Mouse (Mus musculus) kidney, adult 2 months (tissue): ENCODE results near the gene Cript. TPM values are rescaled to one million over a fixed set of nuclear protein-coding genes. Genes with fewer than 3 reads are reported as not detected.

ENCODE experiments used
- DNase-seq: peaks from one replicate; pipeline ENCODE4 v3.0.0; 2021
- H3K27ac ChIP-seq: fragments of 200-500 bp; 2 replicates; pipeline ENCODE4 v1.5.1; 2012; ENCODE audit warnings: low read depth, low read length, control low read depth, inconsistent platforms; ENCODE audit not compliant: insufficient read depth
- H3K27me3 ChIP-seq: fragments of 200-500 bp; replicated peaks from 2 replicates; pipeline ENCODE4 v1.6.1; 2012; ENCODE audit warnings: mild to moderate bottlenecking, moderate library complexity, low read length, inconsistent platforms; ENCODE audit not compliant: control insufficient read depth, insufficient read depth
- H3K36me3 ChIP-seq: fragments of 200-500 bp; 2 replicates; pipeline ENCODE4 v1.6.1; 2012; ENCODE audit warnings: mild to moderate bottlenecking, moderate library complexity, low read length, inconsistent platforms; ENCODE audit not compliant: control insufficient read depth, insufficient read depth
- H3K4me1 ChIP-seq: fragments of 200-500 bp; 2 replicates; pipeline ENCODE4 v1.6.1; 2011; ENCODE audit warnings: low read length; ENCODE audit not compliant: control insufficient read depth, insufficient read depth
- H3K4me3 ChIP-seq: fragments of 200-500 bp; 2 replicates; pipeline ENCODE4 v1.5.1; 2011; ENCODE audit warnings: mild to moderate bottlenecking, low read depth, low read length, control low read depth; ENCODE audit not compliant: insufficient read depth
- CTCF ChIP-seq: fragments of 200-500 bp; conservative IDR thresholded peaks from 2 replicates; pipeline ENCODE4 v1.5.1; 2011; ENCODE audit warnings: low read depth, mild to moderate bottlenecking, control low read depth, low read length, moderate library complexity, mixed read lengths; ENCODE audit not compliant: insufficient read depth, insufficient read length
- POLR2A ChIP-seq: fragments of 200-500 bp; IDR thresholded peaks from one replicate; pipeline ENCODE4 v1.6.1; 2011; ENCODE audit warnings: low read depth, low read length, control low read depth
- WGBS: fragments of 180-500 bp; shearing (Covaris S2); methylation state at CpG from one replicate; pipeline ENCODE4 v1.1.7; 2018; 5-methylcytosine and 5-hydroxymethylcytosine counted together
- polyA plus RNA-seq: library from polyadenylated mRNA; depleted of rRNA; stranded (reverse); fragments of >200 nt; gene quantifications from 2 replicates; pipeline ENCODE4 v1.2.3, GENCODE M21; 2012

Cript gene
- polyA plus RNA-seq, 1 experiment: 30.6 TPM

- Histone ChIP-seq H3K27ac (no peak overlapping the region), H3K36me3 (no peaks in the 10 kb centered on the region; the same call in 1 of the 2 replicates), H3K27me3 (no peaks in the 10 kb centered on the region), H3K4me1 (peaks cover 4% of the 10 kb centered on the region; the same call in 1 of the 2 replicates), H3K4me3 (peak overlapping the region; percentile 89)
- no peak for TF ChIP-seq POLR2A
- no peak for TF ChIP-seq CTCF
- peak; percentile 48 for DNase-seq
- 2% methylated on average over 55 of the region's 55 CpGs for WGBS
These were observed 683 bp upstream of the Cript start for GRCm38 (mm10) chr17:87024491-87025242.

DNA sequence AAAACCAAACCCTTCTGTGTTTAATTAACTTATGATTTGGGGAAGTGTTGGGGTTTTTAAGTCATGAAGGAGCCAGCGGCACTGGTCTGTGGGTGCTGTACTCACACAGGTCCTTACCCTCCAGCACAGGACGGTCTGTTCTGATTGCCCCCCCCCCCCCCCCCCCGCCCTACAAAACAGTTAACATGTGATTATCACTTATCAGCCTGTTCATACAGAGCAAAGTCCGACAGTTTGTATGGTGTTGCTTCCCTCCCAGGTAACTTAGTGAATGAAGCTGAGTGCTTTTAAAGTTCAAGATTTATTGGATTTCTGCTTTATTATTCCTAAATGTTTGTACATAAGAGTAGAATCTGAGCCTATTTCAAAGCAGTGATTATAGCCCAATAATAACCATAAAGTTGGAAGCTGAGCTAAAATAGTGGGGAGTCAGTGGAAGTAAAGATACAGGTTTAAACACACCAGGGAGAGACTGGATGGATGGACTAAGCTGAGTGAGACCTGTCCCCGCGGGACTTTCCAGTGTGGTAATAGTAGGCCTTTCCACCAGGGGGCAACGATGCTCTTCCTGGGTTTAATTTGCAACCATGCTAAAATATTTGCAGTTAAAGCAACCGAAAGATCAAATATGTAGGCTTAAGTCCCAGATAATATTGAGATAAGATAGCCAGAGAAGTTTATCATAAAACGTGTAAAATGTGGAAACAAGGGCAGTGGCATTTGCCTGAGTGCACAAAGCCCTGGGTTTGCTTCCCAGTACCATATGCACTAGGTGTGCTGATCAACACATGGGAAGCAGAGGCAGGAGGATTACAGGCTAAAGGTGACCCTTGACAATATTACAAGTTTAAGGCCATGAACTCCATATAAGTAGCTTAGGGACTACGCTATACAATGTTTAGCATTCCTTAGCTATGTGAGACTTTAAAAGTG, 11.1 kb downstream of the Cript start:
- H3K4me3 ChIP-seq: no peak overlapping the region
- TF ChIP-seq POLR2A (no peak), CTCF (peak; percentile 77)
- no peak overlapping the region for H3K27ac ChIP-seq
- peaks cover 3% of the 10 kb centered on the region for H3K36me3 ChIP-seq
- no peaks in the 10 kb centered on the region for H3K4me1 ChIP-seq
- 49% methylated on average over 10 of the region's 10 CpGs for WGBS
- DNase-seq: peak; percentile 43
- H3K27me3 ChIP-seq: no peaks in the 10 kb centered on the region

GRCm38 (mm10) chr17:87038496-87038895, 13.1 kb downstream of the Cript start:
- no peak for DNase-seq
- WGBS: 91% methylated on average over 5 of the region's 5 CpGs

DNA sequence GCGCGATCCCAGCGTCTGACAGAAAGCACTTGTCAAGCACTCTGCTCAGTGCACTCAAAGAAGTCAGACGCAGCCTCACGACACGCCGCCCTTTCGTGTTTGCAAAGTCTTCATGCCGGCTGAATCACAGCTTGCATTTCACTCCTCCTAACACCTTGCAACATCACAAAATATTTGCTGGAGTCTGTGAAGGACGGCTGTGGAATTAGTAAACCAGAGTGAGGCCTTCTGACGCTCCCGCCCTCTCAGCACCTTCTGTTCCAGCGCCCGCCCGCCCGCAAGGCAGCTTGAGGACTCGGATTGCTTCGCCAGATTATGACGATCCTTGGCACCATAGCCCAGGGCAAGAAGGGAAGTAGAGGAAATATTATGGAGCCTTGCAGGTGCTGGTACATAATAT, 16.4 kb downstream of the Cript start:
- no peaks in the 10 kb centered on the region for H3K27me3 ChIP-seq
- WGBS: 77% methylated on average over 19 of the region's 19 CpGs
- TF ChIP-seq POLR2A: no peak
- TF ChIP-seq CTCF: no peak
- H3K27ac ChIP-seq: no peak overlapping the region
- no peaks in the 10 kb centered on the region; the same call in 1 of the 2 replicates for H3K36me3 ChIP-seq
- no peak for DNase-seq
- H3K4me1 ChIP-seq: no peaks in the 10 kb centered on the region; the same call in 1 of the 2 replicates
- H3K4me3 ChIP-seq: no peak overlapping the region

More at GRCm38 (mm10) chr17:87038496-87038895, 13.1 kb downstream of the Cript start:
- no peak overlapping the region for H3K4me3 ChIP-seq
- no peaks in the 10 kb centered on the region for H3K4me1 ChIP-seq
- H3K27ac ChIP-seq: no peak overlapping the region
- H3K27me3 ChIP-seq: no peaks in the 10 kb centered on the region
- TF ChIP-seq POLR2A (no peak), CTCF (no peak)
- peaks cover 3% of the 10 kb centered on the region for H3K36me3 ChIP-seq

GRCm38 (mm10) chr17:87044364-87044763, 19.0 kb downstream of the Cript start:
- WGBS: 2% methylated on average over 15 of the region's 15 CpGs
- DNase-seq: peak; percentile 94

DNA sequence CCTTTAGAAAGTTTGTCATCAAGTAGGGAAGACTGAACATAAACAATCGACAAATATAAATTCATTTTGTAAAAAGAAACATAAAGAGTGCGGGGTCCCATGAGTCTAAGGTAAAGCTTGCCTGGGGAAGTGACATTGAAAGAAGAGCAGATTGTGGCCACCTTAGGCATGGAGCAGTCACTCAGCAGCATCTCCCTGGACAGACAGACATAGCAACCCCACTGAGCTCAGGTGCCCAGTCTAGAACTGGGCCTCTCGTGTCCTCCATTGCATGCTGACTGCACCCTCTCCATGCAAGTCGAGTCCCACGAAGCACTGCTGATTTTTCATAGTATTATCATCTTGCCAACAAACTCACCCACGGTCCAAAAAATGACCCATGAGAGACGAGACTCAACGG, 19.4 kb downstream of the Cript start:
- Histone ChIP-seq H3K27ac (no peak overlapping the region), H3K36me3 (no peaks in the 10 kb centered on the region), H3K4me1 (no peaks in the 10 kb centered on the region; the same call in 1 of the 2 replicates), H3K27me3 (no peaks in the 10 kb centered on the region), H3K4me3 (no peak overlapping the region)
- DNase-seq: no peak
- WGBS: 82% methylated on average over 8 of the region's 8 CpGs
- no peak for TF ChIP-seq CTCF
- TF ChIP-seq POLR2A: no peak

More at GRCm38 (mm10) chr17:87044364-87044763, 19.0 kb downstream of the Cript start:
- no peaks in the 10 kb centered on the region for H3K27me3 ChIP-seq
- TF ChIP-seq POLR2A: no peak
- peak; percentile 100 for TF ChIP-seq CTCF
- H3K36me3 ChIP-seq: no peaks in the 10 kb centered on the region
- no peaks in the 10 kb centered on the region; the same call in 1 of the 2 replicates for H3K4me1 ChIP-seq
- no peak overlapping the region for H3K4me3 ChIP-seq
- H3K27ac ChIP-seq: no peak overlapping the region
